Mouse (Mus musculus): ENCODE measurements around the gene Proz.

- no peak for TF ChIP-seq CTCF (IDR thresholded peaks at IDR 0.05; ENCODE audit: extremely low read depth, insufficient read depth, low read length)
- no peak for TF ChIP-seq POLR2A (IDR thresholded peaks at IDR 0.05; ENCODE audit: extremely low read depth, insufficient read depth, low read length)
Observed at GRCm38 (mm10) chr8:13037569-13037968, 23.1 kb upstream of the Proz start.

Data from cortical plate, adult 2 months (tissue).